Mouse (Mus musculus): Measurements from ENCODE around the gene Myo18a.

Myo18a gene

GRCm38 (mm10) chr11:77836290-77836689, 73.2 kb downstream of the Myo18a start:
- in situ Hi-C loops (cut with MboI, MseI), result no loop called here

- in situ Hi-C loops (cut with MboI, MseI), result no loop called here
These were observed 73.7 kb downstream of the Myo18a start for GRCm38 (mm10) chr11:77836751-77837150.

- in situ Hi-C loops (cut with MboI, MseI), result no loop called here
These were observed 74.8 kb downstream of the Myo18a start for GRCm38 (mm10) chr11:77837856-77838255.

- in situ Hi-C loops (cut with MboI, MseI), result loop anchor here (5.0 kb wide), 1 partner anchor 77 kb away; no protein-coding TSS in a partner anchor
These were observed 77.6 kb downstream of the Myo18a start for GRCm38 (mm10) chr11:77840523-77841245.

- in situ Hi-C loops (cut with MboI, MseI), result loop anchor here (5.0 kb wide), 1 partner anchor 74 kb away; no protein-coding TSS in a partner anchor
These were observed 80.2 kb downstream of the Myo18a start for GRCm38 (mm10) chr11:77843068-77843905.

GRCm38 (mm10) chr11:77843906-77844200, 80.8 kb downstream of the Myo18a start:
- in situ Hi-C loops (cut with MboI, MseI), result loop anchor here (5.0 kb wide), 1 partner anchor 73 kb away; no protein-coding TSS in a partner anchor

GRCm38 (mm10) chr11:77847599-77848128, 84.6 kb downstream of the Myo18a start:
- in situ Hi-C loops (cut with MboI, MseI), result no loop called here

GRCm38 (mm10) chr11:77848131-77848530, 85.1 kb downstream of the Myo18a start:
- in situ Hi-C loops (cut with MboI, MseI), result no loop called here

- in situ Hi-C loops (cut with MboI, MseI), result no loop called here
These were observed 86.1 kb downstream of the Myo18a start for GRCm38 (mm10) chr11:77849151-77849550.

- in situ Hi-C loops (cut with MboI, MseI), result no loop called here
These were observed 87.6 kb downstream of the Myo18a start for GRCm38 (mm10) chr11:77850401-77851244.

- in situ Hi-C loops (cut with MboI, MseI), result no loop called here
These were observed 88.5 kb downstream of the Myo18a start for GRCm38 (mm10) chr11:77851483-77852010.

GRCm38 (mm10) chr11:77852195-77852594, 89.1 kb downstream of the Myo18a start:
- in situ Hi-C loops (cut with MboI, MseI), result no loop called here

GRCm38 (mm10) chr11:77852941-77853668, 90.1 kb downstream of the Myo18a start:
- in situ Hi-C loops (cut with MboI, MseI), result no loop called here

- in situ Hi-C loops (cut with MboI, MseI), result no loop called here
These were observed 91.6 kb downstream of the Myo18a start for GRCm38 (mm10) chr11:77854641-77855040.

GRCm38 (mm10) chr11:77855396-77855795, 92.3 kb downstream of the Myo18a start:
- in situ Hi-C loops (cut with MboI, MseI), result no loop called here

- in situ Hi-C loops (cut with MboI, MseI), result no loop called here
These were observed 94.0 kb downstream of the Myo18a start for GRCm38 (mm10) chr11:77857089-77857488.

GRCm38 (mm10) chr11:77858589-77858988, 95.5 kb downstream of the Myo18a start:
- in situ Hi-C loops (cut with MboI, MseI), result no loop called here

- in situ Hi-C loops (cut with MboI, MseI), result no loop called here
These were observed 97.9 kb downstream of the Myo18a start for GRCm38 (mm10) chr11:77860947-77861346.

- in situ Hi-C loops (cut with MboI, MseI), result no loop called here
These were observed 99.8 kb downstream of the Myo18a start for GRCm38 (mm10) chr11:77862887-77863286.

- in situ Hi-C loops (cut with MboI, MseI), result no loop called here
These were observed 101.7 kb downstream of the Myo18a start for GRCm38 (mm10) chr11:77864771-77865170.

All from T-helper 1 cell (primary cell).